Mouse (Mus musculus): ENCODE data around the gene Mettl8.

Mettl8 gene

DNA sequence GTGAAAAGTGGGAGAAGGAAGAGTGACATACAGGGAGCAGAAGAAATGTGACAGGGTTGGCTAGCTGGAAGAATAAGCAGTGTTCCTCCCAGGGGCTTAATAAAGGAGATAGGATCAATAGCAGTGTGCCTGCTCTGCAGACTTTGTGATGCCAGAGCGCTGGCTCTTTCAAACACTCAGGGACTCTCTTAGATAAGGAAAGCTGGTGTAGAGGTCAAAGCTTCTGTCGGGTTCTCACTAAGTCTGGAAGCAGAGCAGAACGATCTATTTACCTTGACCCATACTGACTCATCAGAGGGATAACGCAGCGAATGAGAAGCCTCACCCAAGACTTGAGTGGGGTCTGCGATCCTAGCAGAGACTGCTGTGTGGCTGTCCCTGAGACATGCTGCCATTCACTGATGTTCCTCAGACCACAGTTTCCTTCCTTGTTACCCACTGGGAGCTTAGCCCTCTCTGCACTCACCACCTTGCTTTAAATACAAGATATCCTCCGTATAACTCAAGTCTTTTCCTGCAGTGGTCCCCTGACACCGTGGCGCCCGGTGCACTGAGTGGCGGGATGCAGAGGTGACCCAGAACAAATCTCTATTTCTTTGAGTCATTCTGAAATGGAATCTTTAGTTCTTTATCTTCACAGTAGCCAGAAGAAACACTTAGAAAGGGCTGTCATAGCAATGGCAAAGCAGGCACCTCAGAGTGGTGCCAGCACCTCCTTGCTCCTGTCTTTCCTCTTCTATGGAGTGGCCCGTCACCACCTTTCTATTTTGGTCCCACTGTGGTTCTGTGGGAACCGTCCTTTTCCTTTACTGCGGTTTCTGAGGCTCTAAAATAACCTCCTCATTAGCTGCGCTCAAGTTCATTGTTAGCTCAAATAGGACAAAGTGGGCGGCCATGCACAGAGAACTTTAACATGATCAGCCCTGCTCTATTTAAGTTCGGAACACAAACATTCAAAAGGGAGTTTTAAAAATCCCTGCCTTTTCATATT lies 65.9 kb downstream of the Mettl8 start:
- DNase-seq (ENCODE audit: low spot score in 2 of 2): no peak

DNA sequence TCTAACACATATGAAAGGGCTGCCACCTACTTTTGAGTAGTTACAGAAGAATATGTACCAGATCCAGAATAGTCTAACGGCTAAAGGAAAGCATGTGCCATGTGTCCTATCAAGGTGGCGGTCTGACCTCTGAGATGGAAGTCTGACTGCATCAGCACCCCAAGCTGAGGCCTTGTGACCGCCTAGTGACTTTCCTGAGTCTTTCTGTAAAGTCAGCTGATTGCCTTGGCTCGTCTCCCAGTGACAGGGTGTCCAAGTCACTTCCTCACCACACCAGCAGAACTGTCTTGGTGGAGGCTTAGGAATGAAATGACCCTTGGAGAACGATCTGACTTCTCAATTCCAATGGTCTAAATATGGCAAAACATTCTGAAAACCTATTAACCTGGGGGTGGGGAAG lies 77.1 kb downstream of the Mettl8 start:
- DNase-seq (ENCODE audit: low spot score in 2 of 2): no peak

DNA sequence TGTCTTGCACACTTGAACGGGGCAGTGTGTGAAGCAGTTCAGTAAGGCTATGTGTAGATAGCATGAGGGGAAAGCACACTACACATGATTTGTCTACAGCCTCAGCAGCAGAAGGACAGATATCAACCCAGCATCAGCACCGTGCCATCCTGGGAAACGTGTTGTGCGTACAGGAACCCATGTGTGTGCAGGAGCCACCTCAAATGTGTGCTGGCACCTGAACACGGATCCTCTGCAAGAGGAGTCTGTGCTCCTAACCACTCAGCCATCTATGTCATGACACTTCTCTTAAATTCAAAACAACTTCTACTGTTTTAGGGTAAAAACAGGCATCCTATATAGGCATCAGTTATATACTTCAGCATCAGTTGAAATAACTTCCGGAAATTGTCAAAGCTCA lies 80.6 kb downstream of the Mettl8 start:
- no peak for DNase-seq (ENCODE audit: low spot score in 2 of 2)

DNA sequence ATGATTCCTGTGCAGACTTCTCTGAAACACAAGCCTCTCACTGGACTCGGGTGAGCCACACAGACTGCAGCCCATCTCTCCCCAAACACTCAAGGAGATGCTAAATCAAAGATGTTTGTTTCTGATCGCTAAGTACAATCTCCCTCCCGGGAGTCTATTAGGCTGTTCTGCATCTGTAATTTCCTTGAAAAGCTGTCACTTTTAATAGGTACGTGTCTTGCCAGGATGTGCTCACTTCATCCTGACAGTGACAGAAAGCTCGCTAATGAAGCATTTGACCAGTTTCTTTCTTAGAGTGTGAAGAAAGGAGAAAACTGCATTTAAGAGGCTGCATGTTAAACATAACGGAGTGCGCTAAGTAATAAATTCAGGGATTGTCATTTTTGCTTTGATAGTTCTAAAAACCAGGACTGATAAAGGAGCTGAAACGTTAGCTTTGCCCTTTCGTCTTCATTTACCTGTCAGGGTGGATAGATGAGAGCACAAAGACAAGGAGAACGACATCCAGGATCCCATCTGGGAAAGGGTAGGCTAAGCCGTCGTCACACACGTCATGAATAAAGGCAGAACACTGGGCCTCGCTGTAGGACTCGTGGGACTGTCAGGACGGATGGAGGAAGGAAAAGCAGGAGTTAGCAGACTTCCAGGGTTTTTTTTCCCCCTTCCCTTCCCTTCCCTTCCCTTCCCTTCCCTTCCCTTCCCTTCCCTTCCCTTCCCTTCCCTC lies 82.4 kb downstream of the Mettl8 start:
- DNase-seq (ENCODE audit: low spot score in 2 of 2): no peak

DNA sequence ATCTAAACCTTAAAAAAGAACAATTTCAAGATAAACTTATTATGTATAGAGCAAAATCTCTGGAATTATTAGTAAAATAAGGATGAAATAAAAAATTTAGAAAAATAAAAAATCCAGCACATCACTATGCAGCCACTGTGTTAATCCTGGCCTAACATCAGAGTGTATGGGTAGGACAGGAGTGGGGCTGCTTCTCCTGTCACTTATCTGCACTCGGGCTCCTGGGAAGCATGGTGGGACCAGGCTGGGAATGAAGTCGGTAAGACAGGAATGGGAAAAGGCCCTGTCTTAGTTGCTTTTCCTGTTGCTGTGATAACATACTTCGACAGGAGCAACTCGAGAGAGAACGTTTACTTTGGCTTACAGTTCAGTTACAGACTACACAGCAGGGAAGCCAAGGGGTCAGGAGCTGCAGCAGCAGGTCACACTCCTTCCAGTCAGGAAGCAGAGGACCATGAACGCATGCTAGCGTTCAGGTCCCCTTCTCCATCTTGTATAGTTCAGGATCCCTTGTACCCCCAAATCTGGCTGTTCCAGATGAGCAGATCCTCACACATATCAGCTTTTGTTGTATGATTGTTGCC lies 85.1 kb downstream of the Mettl8 start:
- no peak for DNase-seq (ENCODE audit: low spot score in 2 of 2)

DNA sequence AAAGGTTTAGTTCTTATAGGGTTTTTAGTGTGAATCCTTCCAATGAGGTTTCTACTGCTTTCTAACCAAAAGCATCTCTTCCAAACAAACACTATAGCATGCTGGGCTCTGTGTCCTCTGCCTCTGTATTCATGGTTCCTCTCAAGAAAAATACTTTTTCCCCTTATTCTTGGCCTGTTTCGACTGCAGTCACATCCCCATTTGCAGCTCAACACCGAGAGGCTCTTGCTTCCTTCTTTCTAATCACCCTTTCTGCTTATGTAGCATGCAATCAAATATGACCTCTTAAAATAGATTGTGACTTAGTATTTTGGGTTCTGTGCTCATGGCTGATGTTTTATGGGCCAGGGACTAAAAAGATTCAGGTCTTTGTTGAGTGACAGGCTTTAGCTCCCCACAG lies 87.1 kb downstream of the Mettl8 start:
- no peak for DNase-seq (ENCODE audit: low spot score in 2 of 2)

DNA sequence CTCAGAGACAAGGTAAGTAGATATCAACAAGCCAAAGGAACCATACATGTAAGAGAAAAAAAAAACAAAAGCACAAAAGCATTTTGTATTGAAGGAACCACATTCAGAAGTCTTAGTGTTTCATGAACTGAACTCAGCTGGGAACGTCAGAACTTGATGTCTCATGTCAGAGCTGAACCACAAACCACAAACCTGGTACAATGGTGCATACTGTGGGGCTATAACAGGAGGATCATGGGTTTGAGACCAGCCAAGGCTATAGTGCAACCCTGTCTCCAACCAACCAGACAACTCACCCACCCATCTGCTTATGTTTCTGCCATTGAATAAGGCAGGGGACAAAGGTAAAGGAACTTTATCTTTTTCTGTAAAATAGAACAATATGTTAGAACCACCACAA lies 88.2 kb downstream of the Mettl8 start:
- DNase-seq (ENCODE audit: low spot score in 2 of 2): no peak

DNA sequence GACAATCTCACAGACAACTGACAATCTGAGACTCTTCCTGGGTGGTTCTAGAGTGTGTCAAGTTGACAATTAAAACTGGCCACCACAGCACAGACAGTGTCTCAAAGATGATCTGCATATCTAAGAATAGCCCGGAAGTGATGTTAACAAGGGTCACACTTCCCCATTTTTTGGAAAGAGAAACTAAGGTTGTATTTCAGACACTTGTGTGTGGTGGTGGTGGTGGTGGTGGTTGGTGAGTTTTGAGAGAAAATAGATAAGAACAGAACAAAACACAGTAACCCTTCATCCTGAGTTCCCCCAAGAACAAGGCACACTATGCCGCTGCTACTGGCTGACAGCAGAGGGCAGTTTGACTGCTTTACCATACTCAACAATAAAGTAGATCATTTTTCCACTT lies 90.6 kb downstream of the Mettl8 start:
- no peak for DNase-seq (ENCODE audit: low spot score in 2 of 2)

DNA sequence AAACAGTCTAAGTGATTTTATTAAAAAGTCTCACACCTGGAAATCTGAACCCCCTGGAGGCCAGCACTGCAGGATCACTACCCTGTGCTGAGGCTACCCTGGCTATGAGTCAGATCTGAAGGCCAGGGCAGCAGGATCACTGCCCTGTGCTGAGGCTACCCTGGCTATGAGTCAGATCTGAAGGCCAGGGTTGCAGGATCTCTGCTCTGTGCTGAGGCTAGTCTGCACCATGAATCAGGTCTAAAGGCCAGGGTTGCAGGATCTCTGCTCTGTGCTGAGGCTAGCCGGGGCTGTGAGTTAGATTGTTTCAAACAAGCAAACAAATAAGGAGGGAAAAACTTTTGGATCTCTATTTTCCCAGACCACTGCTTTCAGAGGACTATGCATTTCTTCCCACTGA lies 92.5 kb downstream of the Mettl8 start:
- DNase-seq (ENCODE audit: low spot score in 2 of 2): no peak

DNA sequence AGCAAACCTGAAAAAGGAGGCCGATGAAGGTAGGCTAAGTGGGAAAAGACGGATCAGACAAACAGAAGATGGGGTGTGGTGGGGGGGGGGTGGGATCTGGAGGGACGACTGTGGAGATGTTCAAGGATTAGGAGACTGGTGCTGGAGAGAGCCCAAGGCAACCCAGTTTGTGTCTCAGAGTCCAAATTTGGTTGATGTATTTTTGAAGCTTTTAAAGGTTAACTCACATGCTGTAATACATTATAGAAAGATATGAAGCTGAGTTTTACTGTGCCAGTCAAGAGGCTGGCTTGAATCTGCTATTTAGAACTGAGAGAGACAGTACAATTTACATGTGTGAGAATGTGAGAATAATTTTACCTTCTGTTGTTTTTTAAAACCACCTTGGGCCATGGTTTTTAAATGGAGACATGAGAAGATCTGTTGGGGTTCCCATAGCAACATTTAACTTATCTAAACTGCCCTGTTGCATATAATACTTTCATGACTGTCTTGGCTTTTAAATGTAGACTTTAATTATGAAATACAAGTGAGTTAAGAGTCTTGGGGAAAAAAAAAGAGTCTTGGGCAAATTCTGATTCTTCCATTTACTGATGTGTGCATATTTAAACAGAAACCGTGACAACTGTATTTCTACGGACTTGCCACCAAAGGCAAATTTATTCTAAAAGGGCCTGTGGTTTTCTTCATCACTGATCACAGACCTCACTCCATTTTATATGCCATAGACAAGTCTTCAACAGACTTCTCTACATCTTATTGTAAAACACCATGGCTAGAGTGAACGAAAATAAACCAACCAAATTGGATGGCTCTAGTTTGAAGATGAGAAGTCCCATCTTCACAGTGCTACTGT lies 94.1 kb downstream of the Mettl8 start:
- no peak for DNase-seq (ENCODE audit: low spot score in 2 of 2)

DNA sequence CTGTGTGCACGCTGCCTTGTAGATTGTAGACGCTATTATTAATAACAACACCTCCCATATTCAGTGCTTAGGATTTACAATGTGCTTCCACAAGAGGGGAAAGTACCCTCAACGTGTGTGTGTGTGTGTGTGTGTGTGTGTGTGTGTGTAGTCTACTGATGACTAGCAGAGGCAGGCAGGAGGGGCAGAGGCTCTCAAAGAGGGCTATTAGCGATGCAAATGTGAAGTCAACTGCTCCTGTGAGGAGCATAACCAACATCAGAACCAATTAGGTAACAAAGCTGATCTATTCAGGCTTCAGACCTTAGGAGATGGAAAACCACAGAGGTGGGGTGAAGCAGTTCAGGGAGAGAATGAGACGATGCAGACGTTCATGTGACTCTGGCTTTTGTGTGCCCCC lies 95.3 kb downstream of the Mettl8 start:
- DNase-seq (ENCODE audit: low spot score in 2 of 2): no peak

DNA sequence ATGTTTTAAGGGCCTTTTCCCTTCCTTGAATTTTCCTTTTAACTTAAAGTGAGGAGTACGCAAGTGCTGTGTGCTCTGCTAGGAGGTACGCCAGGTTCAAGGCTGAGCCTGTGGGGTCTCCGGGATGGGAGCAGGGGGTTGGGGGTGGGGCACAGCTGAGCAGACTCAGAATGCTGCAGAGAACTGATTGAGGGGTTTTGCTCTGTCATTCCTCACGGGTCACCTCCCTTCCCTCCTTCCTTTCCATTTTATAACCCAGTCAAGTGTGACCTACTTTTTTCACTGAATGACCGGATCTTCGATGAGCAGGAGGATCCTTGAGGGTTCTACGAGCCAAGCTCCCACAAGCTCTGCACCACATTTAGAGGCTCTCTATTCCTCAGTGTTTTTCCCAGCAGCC lies 96.0 kb downstream of the Mettl8 start:
- DNase-seq (ENCODE audit: low spot score in 2 of 2): no peak

DNA sequence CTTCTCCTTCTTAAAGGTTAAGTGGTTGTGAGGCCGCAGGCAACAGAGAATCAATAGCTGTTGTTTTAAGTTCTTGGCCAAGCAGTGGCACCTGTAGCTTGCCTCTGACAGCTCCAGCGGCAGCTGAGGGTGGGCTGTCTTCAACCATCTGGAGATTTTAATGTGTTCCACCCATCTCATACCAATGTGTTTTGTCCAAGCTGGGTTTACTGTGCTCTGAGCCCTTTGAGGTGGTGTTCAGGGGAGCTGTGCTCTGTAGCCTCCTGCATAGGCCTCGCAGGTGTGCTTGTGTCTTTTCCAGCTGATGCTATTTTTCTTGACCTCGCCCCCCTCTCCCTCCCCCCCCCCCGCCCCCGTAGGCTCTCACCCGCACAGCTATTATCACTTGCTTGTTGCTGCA lies 96.8 kb downstream of the Mettl8 start:
- DNase-seq (ENCODE audit: low spot score in 2 of 2): no peak

DNA sequence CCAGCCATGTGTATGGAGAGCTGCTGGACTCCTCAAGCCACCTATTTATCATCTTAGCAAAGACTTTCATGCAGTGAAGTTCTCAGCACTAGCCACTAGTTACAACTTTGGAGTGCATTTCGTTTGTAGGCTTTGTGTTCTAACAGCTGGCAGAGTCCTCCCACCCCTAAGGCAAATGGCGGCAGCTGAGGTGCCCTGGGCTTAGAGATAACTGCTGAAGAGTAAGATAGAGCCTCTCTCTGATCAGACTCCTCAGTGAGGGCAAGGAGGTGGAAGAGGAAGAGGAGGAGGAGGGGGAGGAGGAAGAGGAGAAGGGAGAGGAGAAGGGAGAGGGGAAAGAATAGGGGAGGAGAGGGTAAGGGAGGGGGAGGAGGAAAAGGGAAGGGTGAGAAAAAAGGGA lies 101.8 kb downstream of the Mettl8 start:
- no peak for DNase-seq (ENCODE audit: low spot score in 2 of 2)

DNA sequence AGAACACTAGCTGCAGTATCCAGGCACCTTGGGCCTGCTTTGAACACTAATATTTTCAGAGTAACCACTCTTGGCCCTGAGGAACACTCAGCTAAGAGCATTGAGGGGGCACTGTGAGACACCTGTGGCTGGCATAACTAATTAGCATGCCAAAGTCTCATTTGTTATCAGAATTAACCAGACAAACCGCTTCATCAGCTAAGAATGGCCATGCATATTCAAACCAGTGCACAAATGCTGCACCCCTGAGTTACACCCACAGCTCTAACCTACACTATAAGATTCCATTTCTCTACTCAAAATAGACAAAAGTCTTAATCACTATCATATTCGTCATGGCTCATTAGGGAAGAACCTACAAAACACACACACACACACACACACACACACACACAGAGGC lies 103.4 kb downstream of the Mettl8 start:
- no peak for DNase-seq (ENCODE audit: low spot score in 2 of 2)

DNA sequence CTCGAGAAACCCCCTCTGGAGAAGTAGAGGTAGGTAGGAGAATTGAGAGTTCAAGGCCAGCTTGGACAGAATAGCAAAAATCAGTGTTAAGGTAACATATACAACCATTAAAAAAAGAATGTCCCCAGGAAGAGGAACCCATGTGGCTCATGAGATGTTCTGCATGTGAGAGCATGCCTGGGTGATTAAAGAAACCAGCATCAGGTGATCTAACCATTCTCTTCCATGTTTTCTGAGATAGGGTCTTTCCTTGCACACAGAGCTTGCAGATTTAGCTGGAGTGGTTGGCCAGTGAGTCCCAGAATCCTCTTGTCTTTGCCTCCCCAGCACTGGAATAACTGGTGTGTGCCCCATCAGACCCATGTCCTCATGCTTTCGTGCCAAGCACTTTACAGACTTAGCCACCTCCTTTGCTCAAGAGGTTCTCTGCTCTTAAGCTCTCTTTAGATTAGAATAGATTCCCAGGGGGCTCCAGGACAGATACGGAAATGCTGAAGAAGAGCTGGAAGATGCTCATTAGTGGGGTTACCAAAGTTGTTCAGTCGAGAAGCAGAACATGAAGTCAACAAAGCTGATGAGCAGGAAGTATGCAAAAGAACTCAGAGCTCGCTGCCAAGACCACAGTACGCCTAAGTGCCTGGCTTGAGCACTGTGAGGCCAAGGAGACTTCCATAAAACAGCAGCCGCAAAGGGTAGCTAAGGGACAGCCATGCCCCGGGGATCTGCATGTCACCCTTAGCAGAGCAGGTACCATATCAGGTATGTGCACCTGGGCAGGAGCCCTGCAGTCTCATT lies 110.7 kb downstream of the Mettl8 start:
- DNase-seq (ENCODE audit: low spot score in 2 of 2): no peak

DNA sequence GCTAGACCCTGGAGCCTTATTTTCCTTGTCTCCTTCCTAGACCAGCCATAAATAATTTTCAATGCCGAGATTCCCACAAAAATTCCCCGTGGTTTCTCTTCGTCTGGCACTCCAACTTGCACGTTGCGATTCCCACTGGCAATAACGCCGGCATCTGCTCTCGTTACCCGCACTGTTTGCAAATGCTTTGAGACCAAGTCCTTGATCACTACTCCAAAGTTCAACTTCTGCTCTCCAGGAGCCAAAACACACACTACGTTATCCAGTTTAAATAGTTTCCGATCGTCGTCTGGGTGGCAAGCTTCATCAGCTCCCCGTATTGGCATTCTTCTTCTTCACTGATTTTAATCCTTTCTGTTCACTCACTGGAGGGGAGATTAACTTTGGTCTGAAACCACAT lies 114.6 kb downstream of the Mettl8 start:
- no peak for DNase-seq (ENCODE audit: low spot score in 2 of 2)

DNA sequence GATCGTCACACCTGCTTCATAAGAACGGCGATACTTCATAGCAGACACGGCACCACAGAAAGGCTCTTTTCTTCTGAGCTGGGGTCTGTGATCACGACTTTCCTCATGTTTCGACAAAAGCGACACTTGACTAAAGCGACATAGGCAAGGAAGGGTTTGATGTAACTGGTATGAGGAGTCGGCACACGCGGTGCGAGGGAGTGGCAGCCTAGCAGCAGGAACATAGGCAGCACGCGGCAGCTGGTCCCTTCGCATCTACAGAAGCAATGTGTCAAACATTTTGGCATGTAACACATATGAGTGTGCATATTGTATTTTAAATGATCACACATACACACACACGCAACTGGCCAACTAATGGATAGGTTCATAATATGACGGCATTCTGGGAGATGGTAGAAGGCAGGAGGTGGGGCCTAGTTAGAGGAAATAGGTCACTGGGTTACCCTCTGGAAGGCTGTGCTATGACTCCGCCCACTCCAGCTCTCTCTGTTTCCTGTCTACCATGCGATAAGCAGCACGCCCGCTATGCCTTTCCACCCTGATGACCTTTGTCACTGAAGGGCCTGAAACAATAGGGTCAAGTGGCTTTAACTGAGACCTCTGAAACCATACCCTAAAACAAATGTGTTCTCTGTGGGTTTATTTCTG lies 116.4 kb downstream of the Mettl8 start:
- DNase-seq (ENCODE audit: low spot score in 2 of 2): no peak

DNA sequence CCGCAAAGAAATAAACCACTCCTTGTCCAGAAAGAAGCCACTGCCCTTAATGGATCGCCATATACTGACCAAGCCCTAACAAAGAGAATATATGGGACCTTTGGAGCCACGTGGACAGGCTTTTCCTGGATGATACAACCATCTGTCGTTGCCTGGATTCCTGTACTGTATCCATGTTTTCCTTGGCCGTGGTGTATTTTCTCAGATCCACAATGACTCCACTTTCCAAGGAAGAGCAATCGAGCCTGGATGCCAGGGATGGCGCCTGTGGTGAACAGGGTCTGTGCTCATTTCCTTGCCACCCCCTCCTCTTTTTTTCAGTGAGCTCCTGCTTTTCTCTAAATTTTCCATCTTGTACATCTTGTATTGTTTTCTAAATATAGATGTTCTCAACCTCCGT lies 120.6 kb downstream of the Mettl8 start:
- no peak for DNase-seq (ENCODE audit: low spot score in 2 of 2)

DNA sequence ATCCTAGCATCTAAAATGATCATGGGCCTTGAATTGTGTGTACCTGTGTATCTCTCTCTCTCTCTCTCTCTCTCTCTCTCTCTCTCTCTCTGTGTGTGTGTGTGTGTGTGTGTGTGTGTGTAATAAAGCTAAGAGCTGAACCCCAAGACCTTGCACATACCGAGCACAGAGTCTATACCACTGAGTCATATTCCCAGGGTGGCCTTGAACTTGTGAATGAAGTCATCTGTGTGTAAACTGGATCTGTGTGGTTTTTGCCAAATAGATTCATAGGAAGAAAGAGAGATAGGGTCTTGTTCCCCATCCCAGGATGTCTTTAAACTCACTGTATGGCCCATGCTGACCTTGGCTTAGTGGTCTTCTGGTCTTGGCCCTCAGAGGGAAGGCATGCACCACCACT lies 121.9 kb downstream of the Mettl8 start:
- no peak for DNase-seq (ENCODE audit: low spot score in 2 of 2)
